Mouse (Mus musculus) left cerebral cortex, adult 8-10 months (tissue): ENCODE results near the gene Ak7. TPM values are rescaled to one million over a fixed set of nuclear protein-coding genes. Genes with fewer than 3 reads are reported as not detected.
A peak's percentile ranks its signal among the peaks of the same experiment; 100 is the strongest.

Experiments used
- DNase-seq, 2 experiments: peaks; one replicate each; pipeline ENCODE4 v3.0.0; 2022; ENCODE audit warnings: low spot score in 2 of 2
- total RNA-seq, 4 experiments: library from RNA; stranded (reverse); gene quantifications; 2 replicates each; pipeline ENCODE4 v1.2.4; 2022

Ak7 gene
- total RNA-seq, 4 experiments from 2014 or later = 0.81 to 2.0 (median 1.7) TPM

- DNase-seq = no peak
Measured at GRCm38 (mm10) chr12:105727964-105728363, 22.2 kb downstream of the Ak7 start.

- no peak for DNase-seq
Measured at GRCm38 (mm10) chr12:105730851-105731460, 25.2 kb downstream of the Ak7 start.

GRCm38 (mm10) chr12:105733370-105734159, 27.8 kb downstream of the Ak7 start:
- no peak for DNase-seq

- DNase-seq = no peak
Measured at GRCm38 (mm10) chr12:105735226-105735888, 29.6 kb downstream of the Ak7 start.

- no peak for DNase-seq
Measured at GRCm38 (mm10) chr12:105735889-105736251, 30.1 kb downstream of the Ak7 start.

- DNase-seq = no peak
Measured at GRCm38 (mm10) chr12:105738316-105739096, 32.7 kb downstream of the Ak7 start.

GRCm38 (mm10) chr12:105739656-105740055, 33.9 kb downstream of the Ak7 start:
- no peak for DNase-seq

GRCm38 (mm10) chr12:105748114-105748513, 42.3 kb downstream of the Ak7 start:
- DNase-seq = no peak

GRCm38 (mm10) chr12:105753813-105754212, 48.0 kb downstream of the Ak7 start:
- no peak for DNase-seq

- no peak for DNase-seq
Measured at GRCm38 (mm10) chr12:105757816-105758497, 52.2 kb downstream of the Ak7 start.

- no peak for DNase-seq
Measured at GRCm38 (mm10) chr12:105758911-105759310, 53.1 kb downstream of the Ak7 start.

- no peak for DNase-seq
Measured at GRCm38 (mm10) chr12:105759849-105760478, 54.2 kb downstream of the Ak7 start.

- DNase-seq = no peak
Measured at GRCm38 (mm10) chr12:105761171-105761570, 55.4 kb downstream of the Ak7 start.

GRCm38 (mm10) chr12:105761629-105762028, 55.9 kb downstream of the Ak7 start:
- DNase-seq = no peak

GRCm38 (mm10) chr12:105769700-105770099, 63.9 kb downstream of the Ak7 start:
- DNase-seq = no peak

GRCm38 (mm10) chr12:105774871-105775270, 69.1 kb downstream of the Ak7 start:
- no peak for DNase-seq

GRCm38 (mm10) chr12:105777651-105778050, 71.9 kb downstream of the Ak7 start:
- DNase-seq = no peak

GRCm38 (mm10) chr12:105784196-105784999, 78.6 kb downstream of the Ak7 start, which contains the start of gene Papola:
Gene Papola (plus strand): TSS chr12:105784694.
- peak; percentile 83 to 90 for DNase-seq

GRCm38 (mm10) chr12:105785000-105785774, 79.4 kb downstream of the Ak7 start:
- DNase-seq = peak in 1 of 2 experiments; percentile 51
